Mouse (Mus musculus) heart, embryonic 14.5 days (tissue): ENCODE results near the gene Traf1. TPM values are rescaled to one million over a fixed set of nuclear protein-coding genes. Genes with fewer than 3 reads are reported as not detected.

Experiments
- ATAC-seq: fragments of 200-750 bp; cut with Nextera tagmentation; 2 replicates; pipeline ENCODE4 v1.8.0; 2017; ENCODE audit warnings: low read depth, moderate TSS enrichment; ENCODE audit not compliant: insufficient number of reproducible peaks, insufficient read depth, low FRiP score
- H3K27ac ChIP-seq, 2 experiments: fragments of 200-500 bp in 1 of 2; fragments of 300-500 bp in 1 of 2; sonication (generic) in 1 of 2; replicated peaks in 1 of 2; 2 replicates each; pipeline ENCODE4 v1.5.1; 2012 to 2014; ENCODE audit warnings: low read depth in 2 of 2, low read length in 2 of 2, control low read depth in 1 of 2, mild to moderate bottlenecking in 1 of 2, mixed read lengths in 1 of 2; ENCODE audit not compliant: control insufficient read depth in 1 of 2, insufficient read depth in 1 of 2
- H3K27me3 ChIP-seq: fragments of 300-500 bp; sonication (generic); 2 replicates; pipeline ENCODE4 v1.6.1; 2014; ENCODE audit warnings: mild to moderate bottlenecking, low read length, control low read depth; ENCODE audit not compliant: control insufficient read depth, insufficient read depth
- H3K36me3 ChIP-seq: fragments of 300-500 bp; sonication (generic); 2 replicates; pipeline ENCODE4 v1.6.1; 2014; ENCODE audit warnings: mild to moderate bottlenecking, control low read depth, low read length, mixed read lengths; ENCODE audit not compliant: control insufficient read depth, insufficient read depth
- H3K4me1 ChIP-seq, 2 experiments: fragments of 200-500 bp in 1 of 2; fragments of 300-500 bp in 1 of 2; sonication (generic) in 1 of 2; 2 replicates each; pipeline ENCODE4 v1.6.1; 2012 to 2014; ENCODE audit warnings: low read length in 2 of 2, control low read depth in 1 of 2, mixed read lengths in 1 of 2; ENCODE audit not compliant: control insufficient read depth in 2 of 2, insufficient read depth in 2 of 2
- H3K4me2 ChIP-seq: fragments of 300-500 bp; sonication (generic); 2 replicates; pipeline ENCODE4 v1.6.1; 2014; ENCODE audit warnings: mild to moderate bottlenecking, low read length
- H3K4me3 ChIP-seq, 2 experiments: fragments of 200-500 bp in 1 of 2; fragments of 300-500 bp in 1 of 2; sonication (generic) in 1 of 2; 2 replicates each; pipeline ENCODE4 v1.5.1; 2012 to 2014; ENCODE audit warnings: low read length in 2 of 2, mild to moderate bottlenecking in 2 of 2, control low read depth in 1 of 2, low read depth in 1 of 2, moderate library complexity in 1 of 2; ENCODE audit not compliant: control insufficient read depth in 1 of 2, insufficient read depth in 1 of 2
- H3K9ac ChIP-seq: fragments of 300-500 bp; sonication (generic); 2 replicates; pipeline ENCODE4 v1.6.1; 2014; ENCODE audit warnings: mild to moderate bottlenecking, low read length
- H3K9me3 ChIP-seq: fragments of 300-500 bp; sonication (generic); 2 replicates; pipeline ENCODE4 v1.6.1; 2016; ENCODE audit warnings: low read length, control low read depth; ENCODE audit not compliant: control insufficient read depth
- WGBS: fragments of 180-500 bp; shearing (Covaris S2); extraction: QIAGEN DNeasy Blood & Tissue Kit; methylation state at CpG from one replicate; pipeline ENCODE4 v1.1.7; 2014; 5-methylcytosine and 5-hydroxymethylcytosine counted together
- polyA plus RNA-seq: library from polyadenylated mRNA; unstranded; fragments of >200 nt; fragmentation: Nextera tagmentation; extraction: Ambion mirVana; gene quantifications from 2 replicates; pipeline ENCODE4 v1.2.1, GENCODE M21; 2014

Gene Traf1
- polyA plus RNA-seq, 1 experiment from 2014 or later: 2.0 TPM

DNA sequence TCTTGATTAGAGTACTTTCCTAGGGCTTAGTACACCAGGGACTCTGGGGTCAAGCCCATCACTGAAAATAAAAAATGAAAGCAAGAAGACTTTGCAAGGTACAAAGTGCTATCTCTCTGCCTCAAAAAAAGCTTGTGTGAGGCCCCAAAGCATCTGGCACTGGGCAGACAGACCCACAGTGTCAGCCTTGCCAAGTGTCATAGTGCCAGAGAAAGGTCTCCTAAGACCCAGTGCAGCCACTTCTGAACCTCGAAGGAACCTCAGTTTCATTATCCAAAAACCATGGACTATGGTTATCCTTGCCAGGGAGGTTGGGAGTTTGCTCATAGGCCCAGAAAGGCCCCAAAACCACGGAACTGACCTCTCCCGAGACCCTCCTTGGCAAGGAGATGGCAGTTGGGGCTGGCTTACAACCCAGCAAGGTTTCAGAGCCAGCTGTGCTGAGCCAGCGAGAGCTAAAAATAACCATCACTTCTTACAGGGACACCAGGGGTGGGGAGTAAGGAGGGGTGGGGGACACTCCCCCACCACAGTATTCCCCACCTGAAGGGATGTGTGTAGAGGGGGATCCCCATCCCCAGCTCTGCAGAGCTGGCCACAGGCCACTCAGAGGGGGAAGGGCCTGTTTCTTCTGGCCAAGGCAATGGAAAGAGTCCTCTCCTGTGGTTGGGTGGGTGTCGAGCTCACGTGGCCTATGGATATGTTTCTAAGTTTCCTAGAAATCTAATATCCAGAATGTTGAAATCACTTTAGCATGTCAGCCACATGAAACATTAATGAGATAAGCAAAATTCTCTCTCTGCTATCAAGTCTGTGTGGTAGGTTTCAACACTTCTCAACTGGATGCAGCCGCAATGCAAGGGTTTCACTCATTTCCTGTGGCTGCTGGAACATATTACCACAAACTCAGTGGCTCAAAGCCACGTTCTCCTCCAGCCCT is 23.0 kb downstream of the Traf1 start:
- no peaks in the 10 kb centered on the region; the same call in 1 of the 2 replicates for H3K27me3 ChIP-seq
- no peak overlapping the region for H3K9ac ChIP-seq
- peaks cover 9 to 18% of the 10 kb centered on the region in 2 experiments for H3K4me1 ChIP-seq
- peak; percentile 78 for ATAC-seq
- no peak overlapping the region for H3K4me2 ChIP-seq
- no peak overlapping the region for H3K4me3 ChIP-seq
- no peaks in the 10 kb centered on the region for H3K9me3 ChIP-seq
- WGBS: 49% methylated on average over 8 of the region's 8 CpGs
- 0 out of 4 replicates have a peak overlapping the region, but pooled peaks of 1 of the 2 experiments have one; percentile 10 for H3K27ac ChIP-seq
- no peaks in the 10 kb centered on the region for H3K36me3 ChIP-seq

DNA sequence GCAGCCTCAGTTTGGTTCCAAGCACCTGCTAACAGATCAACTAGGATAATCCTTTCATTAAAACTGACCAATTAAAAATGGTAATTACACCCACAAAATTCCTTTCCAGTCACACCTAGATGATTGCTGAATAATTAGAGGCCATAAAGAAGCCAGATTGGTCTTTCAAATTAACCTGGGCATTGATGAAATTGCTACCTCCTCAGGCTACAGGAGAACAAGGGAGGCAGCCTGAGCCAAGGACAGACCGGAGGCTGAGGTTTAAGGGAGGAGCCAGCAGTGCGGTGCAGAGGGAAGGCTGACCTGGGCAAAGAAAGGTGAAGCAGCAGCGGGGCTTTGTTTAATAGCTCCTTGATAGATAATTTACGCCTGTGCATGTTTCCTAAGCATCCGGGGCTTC is 24.1 kb downstream of the Traf1 start:
- Histone ChIP-seq H3K36me3 (no peaks in the 10 kb centered on the region), H3K4me3 (no peak overlapping the region), H3K9ac (no peak overlapping the region), H3K4me2 (no peak overlapping the region), H3K9me3 (no peaks in the 10 kb centered on the region), H3K27ac (no peak overlapping the region), H3K27me3 (no peaks in the 10 kb centered on the region; the same call in 1 of the 2 replicates), H3K4me1 (peaks cover 9 to 18% of the 10 kb centered on the region in 2 experiments)
- ATAC-seq: no peak
- WGBS: 58% methylated on average over 5 of the region's 5 CpGs

DNA sequence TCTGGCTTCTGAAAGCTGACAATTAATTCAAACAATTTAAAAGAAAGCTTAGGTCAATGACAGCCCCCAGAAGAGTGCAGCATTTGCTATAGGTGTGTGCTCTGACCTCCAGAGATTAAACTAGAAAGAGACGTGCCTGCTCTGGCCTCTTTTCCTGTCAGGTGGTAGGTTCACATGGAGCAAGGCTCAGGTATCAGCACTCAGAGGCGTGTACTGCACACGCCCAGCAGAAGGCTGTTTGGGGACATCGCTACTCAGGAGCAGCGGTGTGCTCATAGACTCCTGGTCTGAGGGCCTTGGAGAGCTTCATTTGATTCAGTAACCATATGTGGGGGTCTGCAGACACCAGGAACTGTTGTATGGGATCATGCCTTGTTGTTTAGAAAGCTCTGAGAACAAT is 34.3 kb downstream of the Traf1 start:
- no peak overlapping the region for H3K9ac ChIP-seq
- no peak overlapping the region for H3K4me2 ChIP-seq
- no peaks in the 10 kb centered on the region for H3K9me3 ChIP-seq
- no peak overlapping the region for H3K4me3 ChIP-seq
- H3K27me3 ChIP-seq: no peaks in the 10 kb centered on the region
- no peaks in the 10 kb centered on the region for H3K36me3 ChIP-seq
- H3K4me1 ChIP-seq: no peaks in the 10 kb centered on the region
- H3K27ac ChIP-seq: no peak overlapping the region
- 65% methylated on average over 5 of the region's 5 CpGs for WGBS
- no peak for ATAC-seq

DNA sequence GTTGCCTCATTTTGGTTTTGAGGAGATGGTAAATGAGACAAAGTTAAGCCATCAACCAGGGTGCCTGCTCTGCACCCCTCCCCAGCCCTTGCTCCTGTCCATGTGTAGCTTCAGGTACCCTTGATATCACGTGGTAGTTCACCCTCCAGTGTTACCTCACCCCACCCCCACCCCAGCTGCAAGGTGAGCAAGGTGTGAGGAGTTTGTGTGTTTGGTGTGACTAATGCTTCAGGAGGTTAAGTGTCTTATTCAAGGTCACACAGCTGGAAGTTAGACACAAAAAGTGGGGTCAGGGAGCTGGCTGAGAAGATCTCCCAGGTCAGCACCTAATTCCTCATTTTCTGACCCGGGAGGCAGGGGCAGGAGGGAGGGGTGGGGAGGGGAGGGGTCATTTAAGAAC is 38.8 kb downstream of the Traf1 start:
- Histone ChIP-seq H3K27me3 (no peaks in the 10 kb centered on the region), H3K4me1 (peaks cover 0 to 5% of the 10 kb centered on the region in 2 experiments; a peak in 2 of 4 replicates), H3K9me3 (no peaks in the 10 kb centered on the region), H3K27ac (no peak overlapping the region), H3K36me3 (no peaks in the 10 kb centered on the region), H3K4me2 (no peak overlapping the region), H3K4me3 (no peak overlapping the region), H3K9ac (no peak overlapping the region)
- WGBS: 15% methylated on average over 2 of the region's 2 CpGs
- no peak for ATAC-seq

DNA sequence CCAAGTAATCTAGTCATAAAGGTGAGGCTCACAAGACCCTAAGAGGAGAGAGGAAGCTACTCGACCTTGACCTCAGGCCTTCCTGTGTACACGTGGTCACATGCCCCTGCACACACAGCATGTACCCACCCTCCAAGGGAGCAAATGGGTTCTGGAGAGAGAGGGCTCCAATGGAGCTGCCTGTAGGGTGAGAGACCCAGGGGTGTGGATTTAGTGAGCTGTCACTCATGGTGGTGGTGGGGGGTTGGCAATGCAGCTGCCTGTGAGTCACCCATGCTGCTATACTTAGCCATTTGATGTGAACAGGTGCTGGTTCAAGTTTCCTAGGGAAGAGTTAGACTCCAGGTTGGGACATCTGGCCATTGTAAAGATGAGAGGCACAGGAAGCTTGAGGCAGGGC is 41.4 kb downstream of the Traf1 start:
- Histone ChIP-seq H3K9ac (no peak overlapping the region), H3K4me1 (peaks cover 4 to 9% of the 10 kb centered on the region in 2 experiments), H3K9me3 (no peaks in the 10 kb centered on the region), H3K27me3 (no peaks in the 10 kb centered on the region), H3K27ac (no peak overlapping the region), H3K4me2 (no peak overlapping the region), H3K36me3 (no peaks in the 10 kb centered on the region), H3K4me3 (no peak overlapping the region)
- no peak for ATAC-seq
- 49% methylated on average over 2 of the region's 2 CpGs for WGBS

DNA sequence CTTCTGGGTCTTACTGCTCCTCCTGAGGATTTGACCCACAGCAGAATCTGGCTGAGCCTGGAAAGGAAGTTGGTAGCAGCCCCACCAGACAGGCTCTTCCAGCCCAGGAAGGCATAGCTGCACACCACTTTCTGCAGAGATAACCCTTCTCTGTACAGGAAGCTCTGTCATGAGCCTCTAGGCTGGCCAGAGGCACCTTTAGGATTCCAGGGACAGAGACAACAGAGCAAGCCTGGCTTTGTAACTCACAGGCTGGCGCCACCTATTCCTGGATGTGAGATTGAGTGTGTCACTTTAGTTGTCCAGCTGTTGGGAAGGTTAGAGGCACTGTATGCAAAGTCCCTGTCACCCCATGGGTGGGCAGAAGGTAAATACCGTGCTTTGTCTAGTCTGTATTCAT is 46.5 kb downstream of the Traf1 start:
- no peaks in the 10 kb centered on the region for H3K36me3 ChIP-seq
- no peaks in the 10 kb centered on the region for H3K9me3 ChIP-seq
- peaks cover 18 to 19% of the 10 kb centered on the region in 2 experiments for H3K4me1 ChIP-seq
- peak overlapping the region; percentile 94; the same call in 1 of the 2 replicates for H3K4me2 ChIP-seq
- H3K27me3 ChIP-seq: peaks cover 14% of the 10 kb centered on the region
- WGBS: 35% methylated on average over 2 of the region's 2 CpGs
- peak overlapping the region; percentile 26 to 36; a peak in 3 of 4 replicates for H3K27ac ChIP-seq
- no peak overlapping the region for H3K9ac ChIP-seq
- no peak overlapping the region for H3K4me3 ChIP-seq
- no peak for ATAC-seq

DNA sequence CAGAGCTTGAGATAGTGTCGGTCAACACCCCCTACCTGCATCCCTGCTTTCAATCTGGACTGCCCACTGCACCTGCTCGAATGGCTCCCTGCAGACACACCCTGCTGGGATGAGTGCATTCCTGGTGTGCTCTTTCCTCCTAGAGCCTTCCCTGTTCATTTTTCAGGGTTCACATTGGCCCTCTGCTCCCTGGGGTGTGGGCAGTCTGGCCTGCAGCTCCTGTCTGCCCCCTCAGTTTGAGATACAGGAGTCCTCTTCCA is 46.8 kb downstream of the Traf1 start:
- peaks cover 14% of the 10 kb centered on the region for H3K27me3 ChIP-seq
- H3K27ac ChIP-seq: peak overlapping the region; percentile 26 to 36; a peak in 3 of 4 replicates
- H3K4me2 ChIP-seq: peak overlapping the region; percentile 94
- H3K4me1 ChIP-seq: peaks cover 17 to 19% of the 10 kb centered on the region in 2 experiments
- no peaks in the 10 kb centered on the region for H3K9me3 ChIP-seq
- no peak for ATAC-seq
- no peak overlapping the region for H3K9ac ChIP-seq
- WGBS: 7% methylated on average over 2 of the region's 2 CpGs
- H3K4me3 ChIP-seq: no peak overlapping the region
- H3K36me3 ChIP-seq: no peaks in the 10 kb centered on the region
